Mouse (Mus musculus): Measurements from ENCODE around the gene Ankrd13d.
"Not testable (repeated sequence)": the region's sequence is repeated elsewhere in the genome, so short reads cannot be mapped to it uniquely, and the experiment has no call there.

Ankrd13d gene

GRCm38 (mm10) chr19:4264171-4264780 is 18.7 kb downstream of the Ankrd13d start:
- DNase-seq (ENCODE audit: low read depth, low spot score) = no peak

DNA sequence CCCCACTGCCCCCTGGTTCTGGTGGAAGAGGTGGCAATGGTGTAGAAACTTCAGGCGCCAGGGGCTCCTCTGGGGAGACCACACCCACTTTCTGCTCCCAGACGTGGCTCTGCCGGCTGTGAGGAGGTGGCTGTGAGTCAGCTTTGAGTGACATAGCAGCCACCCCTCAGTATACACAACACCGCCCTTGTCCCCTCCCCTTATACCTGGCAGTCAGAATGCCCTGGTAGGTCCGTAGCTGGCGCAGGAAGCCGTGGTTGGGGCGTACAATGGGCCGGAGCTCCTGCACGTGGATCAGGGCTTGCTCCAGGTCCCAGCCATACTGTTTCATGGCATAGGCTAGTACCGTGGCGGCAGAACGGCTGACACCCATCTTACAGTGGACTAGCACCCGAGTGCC is 19.2 kb downstream of the Ankrd13d start:
- no peak for DNase-seq (ENCODE audit: low read depth, low spot score)

GRCm38 (mm10) chr19:4262756-4263155 is 20.2 kb downstream of the Ankrd13d start:
- no peak for DNase-seq (ENCODE audit: low read depth, low spot score)

DNA sequence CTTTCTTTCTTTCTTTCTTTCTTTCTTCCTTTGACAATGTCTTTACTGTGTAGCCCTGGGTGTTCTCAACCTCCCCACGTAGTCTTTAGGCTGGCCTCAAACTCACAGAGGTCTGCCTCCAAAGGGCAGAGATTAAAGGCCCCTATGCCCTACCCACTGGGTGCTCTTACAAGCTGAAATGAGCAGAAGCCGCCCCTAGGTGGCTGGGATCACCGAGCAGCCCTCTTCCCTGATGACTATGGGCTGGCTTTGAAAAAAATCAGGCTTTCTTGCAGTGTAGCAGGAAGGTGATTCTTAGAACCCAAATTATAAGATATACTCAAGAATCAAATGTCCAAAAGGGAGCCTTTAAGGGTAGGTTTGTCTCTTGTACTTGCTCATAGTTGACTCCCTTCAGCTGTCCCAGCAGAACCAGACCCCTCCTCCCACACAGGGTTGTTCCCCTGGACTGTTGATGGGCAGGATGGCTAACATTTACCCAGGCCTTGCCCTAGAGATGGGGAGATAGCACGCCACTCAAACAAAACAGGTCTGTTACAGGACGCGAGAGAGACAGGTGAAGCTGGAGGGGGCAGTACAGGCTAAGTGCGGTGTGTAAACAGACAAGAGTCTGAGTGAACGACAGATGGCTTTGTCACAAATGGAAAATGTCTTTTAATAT is 21.8 kb downstream of the Ankrd13d start:
- DNase-seq (ENCODE audit: low read depth, low spot score) = no peak

- DNase-seq (ENCODE audit: low read depth, low spot score) = no peak
These were observed 25.1 kb downstream of the Ankrd13d start for GRCm38 (mm10) chr19:4257897-4258252.

GRCm38 (mm10) chr19:4257216-4257896 is 25.6 kb downstream of the Ankrd13d start:
- DNase-seq (ENCODE audit: low read depth, low spot score) = peak; percentile 96

GRCm38 (mm10) chr19:4255583-4256162 is 27.3 kb downstream of the Ankrd13d start:
- peak; percentile 68 for DNase-seq (ENCODE audit: low read depth, low spot score)

- no peak for DNase-seq (ENCODE audit: low read depth, low spot score)
These were observed 28.7 kb downstream of the Ankrd13d start for GRCm38 (mm10) chr19:4254230-4254629.

GRCm38 (mm10) chr19:4248683-4249082 is 34.3 kb downstream of the Ankrd13d start:
- DNase-seq (ENCODE audit: low read depth, low spot score) = not testable (repeated sequence)

DNA sequence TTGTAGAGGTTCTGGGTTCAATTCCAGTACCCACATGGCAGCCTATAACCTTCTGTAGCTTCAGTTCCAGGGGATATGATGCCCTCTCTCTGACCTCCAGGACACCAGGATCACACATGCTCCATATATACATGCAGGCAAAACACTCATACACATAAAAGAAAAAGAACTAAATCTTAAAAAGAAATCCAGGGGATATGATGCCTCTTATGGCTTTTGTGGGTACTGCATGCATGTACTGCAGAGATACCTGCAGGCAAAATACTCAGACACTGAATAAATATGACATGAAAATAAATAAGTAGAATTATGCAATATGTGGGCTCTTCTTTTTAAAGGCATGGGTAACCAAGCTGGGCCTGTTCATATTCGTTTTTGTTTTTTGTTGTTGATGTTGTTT is 35.9 kb downstream of the Ankrd13d start:
- no peak for DNase-seq (ENCODE audit: low read depth, low spot score)

GRCm38 (mm10) chr19:4244775-4245174 is 38.2 kb downstream of the Ankrd13d start:
- no peak for DNase-seq (ENCODE audit: low read depth, low spot score)

DNA sequence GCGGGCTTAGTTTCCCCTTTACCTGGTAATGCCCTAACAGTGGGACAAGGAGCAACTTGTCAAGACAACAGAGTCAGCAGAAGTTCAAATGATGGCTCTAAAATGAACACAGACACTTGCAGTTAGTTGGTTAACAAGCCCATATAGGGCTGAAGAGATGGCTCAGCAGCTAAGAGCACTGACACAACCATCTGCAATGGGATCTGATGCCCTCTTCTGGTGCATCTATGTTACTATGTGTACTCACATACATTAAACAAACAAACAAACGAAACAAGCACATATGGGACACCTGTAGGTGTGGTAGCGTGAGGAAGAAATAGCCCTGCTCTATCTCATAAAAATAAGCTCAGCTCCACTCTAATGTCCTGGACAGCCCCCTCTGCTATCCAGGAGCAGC is 40.5 kb downstream of the Ankrd13d start:
- peak; percentile 43 for DNase-seq (ENCODE audit: low read depth, low spot score)

GRCm38 (mm10) chr19:4240247-4240668 is 42.7 kb downstream of the Ankrd13d start:
- no peak for DNase-seq (ENCODE audit: low read depth, low spot score)

DNA sequence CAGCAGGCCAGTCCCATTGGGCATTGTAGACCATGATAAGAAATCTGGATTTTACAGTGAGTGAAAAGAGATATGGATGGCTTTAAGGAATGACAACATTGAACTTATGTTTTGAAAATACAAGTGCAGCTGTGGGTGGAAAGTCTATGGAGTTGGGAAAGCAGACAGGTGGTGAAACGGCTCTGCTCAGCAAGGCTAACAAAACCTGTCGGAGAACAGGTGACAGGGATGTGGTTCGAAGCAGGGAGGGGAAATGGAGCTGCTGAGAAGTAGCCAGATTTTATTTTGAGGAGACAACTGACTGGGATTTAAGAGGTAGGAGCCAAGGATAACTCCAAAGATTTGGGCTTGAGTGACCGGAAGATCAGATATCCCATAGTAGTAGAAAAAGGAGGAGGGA is 48.4 kb downstream of the Ankrd13d start:
- DNase-seq (ENCODE audit: low read depth, low spot score) = no peak

DNA sequence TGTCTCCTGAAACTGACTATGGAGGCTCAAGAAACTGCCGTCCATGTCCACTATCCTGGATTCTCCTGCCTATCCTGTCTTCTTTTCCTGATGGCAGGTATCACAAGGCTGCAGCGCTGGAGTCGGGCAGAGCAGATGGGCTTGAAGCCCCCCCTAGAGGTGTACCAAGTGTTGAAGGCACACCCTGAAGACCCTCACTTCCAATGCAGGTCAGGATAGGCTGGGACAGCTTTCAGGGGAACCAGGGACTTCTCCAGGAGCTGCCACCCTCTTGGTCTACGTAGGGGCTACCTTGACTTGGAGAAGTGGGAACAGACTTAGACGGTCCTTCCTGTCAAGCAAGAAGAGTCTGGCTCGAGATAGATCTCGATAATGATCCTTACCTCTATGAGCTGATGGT is 50.3 kb downstream of the Ankrd13d start:
- DNase-seq (ENCODE audit: low read depth, low spot score) = no peak

DNA sequence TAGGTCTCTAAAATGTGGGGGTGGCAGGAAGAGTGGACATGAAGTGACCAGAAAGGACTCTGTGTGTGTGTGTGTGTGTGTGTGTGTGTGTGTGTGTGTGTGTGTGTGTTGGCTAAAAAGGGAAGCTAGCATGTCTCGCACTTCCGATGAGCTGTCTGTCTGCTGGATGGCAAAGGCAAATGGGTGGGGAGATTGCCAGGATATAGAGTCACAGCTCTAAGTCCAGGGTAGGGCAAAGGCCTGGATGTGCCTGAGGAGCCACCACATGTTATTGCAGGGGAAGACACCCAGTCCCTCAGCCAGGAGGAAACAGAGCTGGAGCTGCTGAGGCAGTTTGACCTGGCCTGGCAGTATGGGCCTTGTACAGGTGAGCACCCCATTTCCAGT is 50.8 kb downstream of the Ankrd13d start:
- DNase-seq (ENCODE audit: low read depth, low spot score) = no peak

DNA sequence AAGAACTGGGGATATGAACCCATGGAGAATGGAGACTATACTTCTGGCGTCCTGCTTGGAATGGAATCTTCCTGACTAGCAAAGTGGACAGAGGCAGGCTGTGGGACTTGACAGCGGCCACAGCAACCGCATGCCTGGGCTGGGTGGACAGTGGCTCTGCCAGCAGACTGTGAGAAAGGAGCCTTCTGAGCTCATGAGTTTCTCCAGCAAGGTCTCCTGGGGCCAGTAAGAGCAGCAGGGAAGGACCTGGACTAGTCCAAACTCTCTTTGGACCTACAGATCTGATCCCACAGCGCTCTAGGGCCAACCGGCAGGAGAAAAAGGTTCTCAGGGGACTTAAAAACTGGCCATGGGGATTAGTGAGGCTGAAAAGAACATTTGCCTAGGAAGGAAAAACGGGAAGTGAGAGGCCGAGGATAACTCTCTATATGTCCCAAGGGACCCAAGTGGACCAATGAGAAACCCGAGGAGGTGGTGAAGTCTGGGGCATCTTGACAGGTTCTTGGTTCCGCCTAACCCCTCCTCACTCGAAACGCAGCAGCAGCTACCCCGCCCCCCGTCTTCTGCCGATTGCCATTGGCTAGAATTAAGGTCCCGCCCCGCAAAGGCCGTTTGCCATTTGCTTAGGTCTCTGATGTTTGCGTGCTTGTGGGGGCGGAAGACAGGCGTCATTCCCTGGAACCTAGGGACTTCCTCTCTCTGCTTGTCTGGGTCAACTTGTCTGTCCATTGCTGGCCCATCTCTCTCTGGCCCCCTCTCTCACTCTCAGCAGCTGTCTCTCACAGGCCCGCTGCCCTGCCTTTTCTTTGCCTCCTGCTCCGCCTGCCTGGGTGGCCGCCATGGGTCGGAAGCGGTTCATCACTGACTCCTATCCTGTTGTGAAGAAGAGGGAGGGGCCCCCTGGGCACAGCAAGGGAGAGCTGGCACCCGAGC is 51.4 kb downstream of the Ankrd13d start, which contains the start of gene Pold4:
Gene Pold4, plus strand, starts transcription at position 647 of the 933 bp plus-strand sequence.
- DNase-seq (ENCODE audit: low read depth, low spot score) = peak; percentile 89

GRCm38 (mm10) chr19:4230415-4230814 is 52.5 kb downstream of the Ankrd13d start:
- DNase-seq (ENCODE audit: low read depth, low spot score) = no peak

GRCm38 (mm10) chr19:4229451-4230076 is 53.4 kb downstream of the Ankrd13d start:
- no peak for DNase-seq (ENCODE audit: low read depth, low spot score)

GRCm38 (mm10) chr19:4228891-4229290 is 54.0 kb downstream of the Ankrd13d start:
- DNase-seq (ENCODE audit: low read depth, low spot score) = no peak
